Mouse (Mus musculus) thymus, adult 2 months (tissue): Measurements from ENCODE around the gene Ovol1.

Experiments used
- CTCF ChIP-seq: fragments of 200-500 bp; IDR thresholded peaks from 2 replicates; pipeline ENCODE4 v1.5.1; 2012; ENCODE audit warnings: mild to moderate bottlenecking, control low read depth, low read length, moderate library complexity, borderline replicate concordance; ENCODE audit not compliant: control insufficient read depth, poor library complexity, insufficient read depth; ENCODE audit errors: extremely low read depth
- POLR2A ChIP-seq: fragments of 200-500 bp; IDR thresholded peaks from 2 replicates; pipeline ENCODE4 v1.6.1; 2012; ENCODE audit warnings: mild to moderate bottlenecking, low read length, control low read depth, moderate library complexity; ENCODE audit not compliant: control insufficient read depth, poor library complexity, insufficient read depth; ENCODE audit errors: extremely low read depth

DNA sequence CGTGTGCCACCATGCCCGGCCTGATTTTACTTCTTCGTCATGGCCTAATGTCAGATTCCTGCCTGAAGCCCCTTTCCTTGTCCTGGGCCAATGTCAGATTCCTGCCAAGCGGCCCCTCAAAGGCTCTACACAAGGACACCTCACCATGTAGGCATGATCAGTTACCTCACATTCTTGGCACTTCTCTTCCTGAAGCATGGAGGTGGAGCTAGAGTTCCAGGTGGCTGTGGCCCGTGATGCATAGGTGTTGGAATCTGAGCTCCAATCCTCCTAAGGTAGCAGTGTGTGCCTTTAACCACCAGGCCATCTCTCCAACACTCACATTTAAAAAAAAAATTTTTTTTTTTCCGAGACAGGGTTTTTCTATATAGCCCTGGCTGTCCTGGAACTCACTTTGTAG is 20.3 kb upstream of the Ovol1 start:
- TF ChIP-seq POLR2A: no peak
- TF ChIP-seq CTCF: no peak
